ENCODE assay signal across 8 mouse cellular contexts in the genomic region with DNA sequence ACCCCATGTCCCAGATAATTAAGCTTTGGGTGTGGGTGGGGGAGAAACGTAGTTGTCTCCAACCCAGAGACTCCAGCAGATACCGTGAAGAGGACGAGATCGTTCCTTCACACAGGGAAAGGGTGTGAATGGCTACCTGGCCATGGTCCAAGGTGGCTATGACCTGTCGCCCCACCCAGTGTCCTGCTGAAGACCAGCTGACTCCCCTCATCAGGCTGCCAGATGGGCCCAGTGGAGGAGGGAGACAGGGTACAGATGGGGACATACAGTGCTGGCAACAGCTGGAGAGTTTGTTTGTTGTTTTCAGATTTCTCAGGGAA. TPM values are rescaled to one million over a fixed set of nuclear protein-coding genes. Genes with fewer than 3 reads are reported as not detected.
DNase-seq lines count a peak whose midpoint lies in the region; ATAC-seq and TF ChIP-seq lines count a peak whose summit lies in the region.

No protein-coding gene starts in this region.

- H3K9me3 ChIP-seq in E14TG2a.4 (ENCODE audit: low read length), result no peaks in the 10 kb centered on the region
- H3K9me3 ChIP-seq in hindbrain, embryonic 15.5 days, result no peaks in the 10 kb centered on the region
- H3K9me3 ChIP-seq in lung, postnatal 0 days (ENCODE audit: low read length), result no peaks in the 10 kb centered on the region

- no peak for TF ChIP-seq EP300 in lung, postnatal 0 days (IDR thresholded peaks at IDR 0.05)

- peak overlapping the region; percentile 87 for H3K4me2 ChIP-seq in hindbrain, embryonic 15.5 days
- H3K4me2 ChIP-seq in lung, postnatal 0 days (replicated peaks; ENCODE audit: low read depth, low read length), result peak overlapping the region; percentile 96; the same call in 1 of the 2 replicates

- peaks cover 77% of the 10 kb centered on the region for H3K4me1 ChIP-seq in E14TG2a.4 (replicated peaks; ENCODE audit: low read depth, low read length)
- peaks cover 6% of the 10 kb centered on the region for H3K4me1 ChIP-seq in brown adipose tissue, adult 24 weeks (ENCODE audit: control insufficient read depth, insufficient read depth, insufficient read length, low read length)
- H3K4me1 ChIP-seq in hindbrain, embryonic 15.5 days (replicated peaks), result peaks cover 28% of the 10 kb centered on the region
- peaks cover 6% of the 10 kb centered on the region; the same call in 1 of the 2 replicates for H3K4me1 ChIP-seq in lung, postnatal 0 days (ENCODE audit: insufficient read depth, low read depth, low read length)

- peak; percentile 62 for DNase-seq in lung, postnatal 0 days (ENCODE audit: low spot score)
- no peak for DNase-seq in frontal cortex, postnatal 25 days (ENCODE audit: low spot score in 2 of 2)
- DNase-seq in urinary bladder, postnatal 36 days (ENCODE audit: low spot score in 2 of 2), result no peak
- DNase-seq in spleen, postnatal 14 days (ENCODE audit: low spot score in 2 of 2), result no peak
- no peak for DNase-seq in spleen, postnatal 10 days (ENCODE audit: low spot score in 2 of 2)

- peaks cover 26% of the 10 kb centered on the region for H3K36me3 ChIP-seq in E14TG2a.4 (ENCODE audit: insufficient read depth, low read length)
- peaks cover 6% of the 10 kb centered on the region for H3K36me3 ChIP-seq in hindbrain, embryonic 15.5 days
- H3K36me3 ChIP-seq in lung, postnatal 0 days (ENCODE audit: insufficient read depth, low read length), result peaks cover 5% of the 10 kb centered on the region; the same call in 1 of the 2 replicates

- 87% methylated on average over 5 of the region's 5 CpGs for WGBS in hindbrain, embryonic 15.5 days
- WGBS in lung, postnatal 0 days, result 53% methylated on average over 5 of the region's 5 CpGs

- no peak for TF ChIP-seq CTCF in E14TG2a.4 (conservative IDR thresholded peaks at IDR 0.05; ENCODE audit: low read length)
- TF ChIP-seq CTCF in lung, postnatal 0 days (IDR thresholded peaks at IDR 0.05), result no peak

- no peak overlapping the region for H3K9ac ChIP-seq in hindbrain, embryonic 15.5 days
- 0 out of 2 replicates have a peak overlapping the region, but pooled peaks have one; percentile 60 for H3K9ac ChIP-seq in lung, postnatal 0 days (replicated peaks; ENCODE audit: low read depth)

- ATAC-seq in hindbrain, embryonic 15.5 days (ENCODE audit: low FRiP score, low read depth), result 0 out of 2 replicates have a peak, but pooled peaks have one; percentile 0
- ATAC-seq in lung, postnatal 0 days, result peak; percentile 33; the same call in 1 of the 2 replicates

- H3K27me3 ChIP-seq in E14TG2a.4 (ENCODE audit: insufficient read depth, low read length), result no peaks in the 10 kb centered on the region
- H3K27me3 ChIP-seq in hindbrain, embryonic 15.5 days, result no peaks in the 10 kb centered on the region
- H3K27me3 ChIP-seq in lung, postnatal 0 days (replicated peaks; ENCODE audit: insufficient read depth, low read length), result no peaks in the 10 kb centered on the region

- peak overlapping the region; percentile 89 for H3K4me3 ChIP-seq in E14TG2a.4 (replicated peaks; ENCODE audit: low read length)
- peak overlapping the region; percentile 65 for H3K4me3 ChIP-seq in brown adipose tissue, adult 24 weeks (ENCODE audit: insufficient read depth, low read depth, low read length)
- peak overlapping the region; percentile 72 for H3K4me3 ChIP-seq in hindbrain, embryonic 15.5 days
- H3K4me3 ChIP-seq in lung, postnatal 0 days (ENCODE audit: low read depth, low read length), result 0 out of 2 replicates have a peak overlapping the region, but pooled peaks have one; percentile 60

- no peak overlapping the region for H3K27ac ChIP-seq in brown adipose tissue, adult 24 weeks (replicated peaks; ENCODE audit: low read depth, low read length)
- H3K27ac ChIP-seq in hindbrain, embryonic 15.5 days (replicated peaks), result no peak overlapping the region
- peak overlapping the region; percentile 40; the same call in 1 of the 2 replicates for H3K27ac ChIP-seq in lung, postnatal 0 days (ENCODE audit: low read length)

RNA-seq across cellular contexts. Expression of a gene that starts 0.7 kb away (rescaled TPM):
- 0.79 TPM in 1 of 2 replicates, not detected in the other for polyA plus RNA-seq in brown adipose tissue, adult 24 weeks (2012; ENCODE audit: insufficient read depth, insufficient read length, missing spikeins)
- 2.3 and 2.8 TPM in 2 replicates for polyA plus RNA-seq in hindbrain, embryonic 15.5 days (2015; fragmentation: Nextera tagmentation; extraction: Ambion mirVana)
- 0.80 and 1.0 TPM in 2 replicates for polyA plus RNA-seq in lung, postnatal 0 days (2015; fragmentation: Nextera tagmentation; extraction: Ambion mirVana)

RNA-seq across cellular contexts. Expression of a gene that starts 0.8 kb away (rescaled TPM):
- polyA plus RNA-seq in brown adipose tissue, adult 24 weeks (2012; ENCODE audit: insufficient read depth, insufficient read length, missing spikeins), result 6.8 and 7.1 TPM in 2 replicates
- 41.5 and 47.1 TPM in 2 replicates for polyA plus RNA-seq in hindbrain, embryonic 15.5 days (2015; fragmentation: Nextera tagmentation; extraction: Ambion mirVana)
- 15.6 and 16.3 TPM in 2 replicates for polyA plus RNA-seq in lung, postnatal 0 days (2015; fragmentation: Nextera tagmentation; extraction: Ambion mirVana)

RNA-seq across cellular contexts. Expression of a gene that starts 22.7 kb away (rescaled TPM):
- polyA plus RNA-seq in brown adipose tissue, adult 24 weeks (2012; ENCODE audit: insufficient read depth, insufficient read length, missing spikeins), result not detected in 2 replicates
- 0.35 and 0.44 TPM in 2 replicates for polyA plus RNA-seq in hindbrain, embryonic 15.5 days (2015; fragmentation: Nextera tagmentation; extraction: Ambion mirVana)
- polyA plus RNA-seq in lung, postnatal 0 days (2015; fragmentation: Nextera tagmentation; extraction: Ambion mirVana), result 0.17 and 0.19 TPM in 2 replicates

RNA-seq across cellular contexts. Expression of a gene that starts 36.5 kb away (rescaled TPM):
- not detected in 2 replicates for polyA plus RNA-seq in brown adipose tissue, adult 24 weeks (2012; ENCODE audit: insufficient read depth, insufficient read length, missing spikeins)
- 8.0 and 8.7 TPM in 2 replicates for polyA plus RNA-seq in hindbrain, embryonic 15.5 days (2015; fragmentation: Nextera tagmentation; extraction: Ambion mirVana)
- polyA plus RNA-seq in lung, postnatal 0 days (2015; fragmentation: Nextera tagmentation; extraction: Ambion mirVana), result 1.9 and 3.2 TPM in 2 replicates

RNA-seq across cellular contexts. Expression of a gene that starts 43.9 kb away (rescaled TPM):
- 3.9 TPM in 2 replicates for polyA plus RNA-seq in brown adipose tissue, adult 24 weeks (2012; ENCODE audit: insufficient read depth, insufficient read length, missing spikeins)
- 19.0 and 22.6 TPM in 2 replicates for polyA plus RNA-seq in hindbrain, embryonic 15.5 days (2015; fragmentation: Nextera tagmentation; extraction: Ambion mirVana)
- 5.1 TPM in 2 replicates for polyA plus RNA-seq in lung, postnatal 0 days (2015; fragmentation: Nextera tagmentation; extraction: Ambion mirVana)
